ENCODE assay signal across 19 mouse cellular contexts in the genomic region with DNA sequence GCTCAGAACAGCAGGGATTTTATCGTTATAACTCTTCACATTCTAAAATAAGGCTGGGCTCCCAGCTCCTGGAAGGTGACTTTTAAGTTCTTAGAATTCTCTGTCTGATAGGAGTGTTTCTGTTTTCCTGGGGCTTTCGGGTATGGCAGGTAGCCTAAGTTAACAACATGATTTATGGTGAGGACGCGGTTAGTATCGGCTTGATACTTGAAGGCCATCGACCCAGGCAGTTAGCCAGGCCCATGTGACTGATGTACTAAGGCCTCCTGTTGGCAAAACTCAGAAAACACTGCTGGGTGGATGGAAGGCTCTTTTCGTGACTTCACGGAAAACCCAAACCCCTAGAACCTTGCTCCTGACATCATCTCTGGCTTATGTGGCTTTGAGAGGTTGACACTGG. TPM values are rescaled to one million over a fixed set of nuclear protein-coding genes. Genes with fewer than 3 reads are reported as not detected.
A peak's percentile ranks its signal among the peaks of the same experiment; 100 is the strongest.
DNase-seq lines count a peak whose midpoint lies in the region; ATAC-seq and TF ChIP-seq lines count a peak whose summit lies in the region.
"Had no signal": no experiment of that assay in that cellular context is flagged by ENCODE, and none has a peak within 500 bp of the region (broad histone marks: within the 10 kb centered on the region; RNA-seq: fewer than 3 reads in every experiment).

No protein-coding gene starts in this region.

- H3K79me2 ChIP-seq in liver, adult 2 months (ENCODE audit: control insufficient read depth, insufficient read depth, low read length), result no peaks in the 10 kb centered on the region

- WGBS in liver, adult 2 months, result 26% methylated on average over 8 of the region's 8 CpGs
- 87% methylated on average over 8 of the region's 8 CpGs for WGBS in liver, embryonic 11.5 days

- no peaks in the 10 kb centered on the region for H3K36me3 ChIP-seq in liver, adult 2 months (ENCODE audit: control insufficient read depth, insufficient read depth, low read length)
- no peaks in the 10 kb centered on the region for H3K36me3 ChIP-seq in liver, embryonic 11.5 days (ENCODE audit: control insufficient read depth, insufficient read depth, low read length)
- H3K36me3 ChIP-seq: hindbrain, embryonic 15.5 days; limb, embryonic 13.5 days; liver, embryonic 15.5 days had no signal

- H3K9ac ChIP-seq in liver, adult 2 months (ENCODE audit: low read depth, low read length), result no peak overlapping the region; the same call in 1 of the 2 replicates
- no peak overlapping the region for H3K9ac ChIP-seq in liver, embryonic 11.5 days (ENCODE audit: low read depth, low read length)
- H3K9ac ChIP-seq: hindbrain, embryonic 15.5 days; limb, embryonic 13.5 days; liver, embryonic 15.5 days had no signal

- no peak overlapping the region for H3K4me3 ChIP-seq in gastrocnemius, adult 2 months
- no peak overlapping the region for H3K4me3 ChIP-seq in liver, adult 2 months (ENCODE audit: insufficient read depth, low read depth, low read length)
- no peak overlapping the region for H3K4me3 ChIP-seq in liver, embryonic 11.5 days (ENCODE audit: low read depth, low read length)
- H3K4me3 ChIP-seq: hindbrain, embryonic 15.5 days; limb, embryonic 13.5 days; liver, embryonic 15.5 days had no signal

- H3K27me3 ChIP-seq in liver, adult 2 months (ENCODE audit: control insufficient read depth, insufficient read depth, low read length), result no peaks in the 10 kb centered on the region
- no peaks in the 10 kb centered on the region for H3K27me3 ChIP-seq in liver, embryonic 11.5 days (replicated peaks; ENCODE audit: control insufficient read depth, insufficient read depth, low read length)
- H3K27me3 ChIP-seq: hindbrain, embryonic 15.5 days; limb, embryonic 13.5 days; liver, embryonic 15.5 days had no signal

- H3K4me1 ChIP-seq in liver, adult 2 months (ENCODE audit: control insufficient read depth, insufficient read depth, low read length), result peaks cover 8% of the 10 kb centered on the region
- H3K4me1 ChIP-seq in liver, embryonic 11.5 days (replicated peaks; ENCODE audit: control insufficient read depth, insufficient read depth, low read length), result no peaks in the 10 kb centered on the region
- H3K4me1 ChIP-seq: hindbrain, embryonic 15.5 days; limb, embryonic 13.5 days; liver, embryonic 15.5 days had no signal

- no peaks in the 10 kb centered on the region for H3K9me3 ChIP-seq in liver, embryonic 11.5 days (ENCODE audit: control insufficient read depth, low read length)
- H3K9me3 ChIP-seq: hindbrain, embryonic 15.5 days; limb, embryonic 13.5 days; liver, embryonic 15.5 days had no signal

- no peak overlapping the region for H3K4me2 ChIP-seq in liver, embryonic 11.5 days
- H3K4me2 ChIP-seq: hindbrain, embryonic 15.5 days; limb, embryonic 13.5 days; liver, embryonic 15.5 days; midbrain, embryonic 11.5 days had no signal

- intact Hi-C loops in gastrocnemius, adult 2 months (cut with DNase I), result no loop called here

- no peak for ATAC-seq in liver, embryonic 11.5 days (replicated peaks; ENCODE audit: low FRiP score)
- ATAC-seq in erythroid progenitor cell, adult 5-6 weeks (replicated peaks; ENCODE audit: low FRiP score, poor library complexity, severe bottlenecking), result no peak
- ATAC-seq: forebrain, embryonic 16.5 days; intestine, embryonic 16.5 days had no signal

- TF ChIP-seq POLR2A in liver, adult 2 months (IDR thresholded peaks at IDR 0.05; ENCODE audit: extremely low read depth, insufficient read depth, low read length), result no peak

- peak overlapping the region; percentile 44 for H3K27ac ChIP-seq in gastrocnemius, adult 2 months
- H3K27ac ChIP-seq in liver, adult 2 months (replicated peaks; ENCODE audit: insufficient read depth, low read depth, low read length), result peak overlapping the region; percentile 64
- H3K27ac ChIP-seq in liver, embryonic 11.5 days (ENCODE audit: low read depth, low read length), result no peak overlapping the region
- H3K27ac ChIP-seq: hindbrain, embryonic 15.5 days; limb, embryonic 13.5 days; liver, embryonic 15.5 days had no signal

- no peak for TF ChIP-seq CTCF in gastrocnemius, adult 2 months (IDR thresholded peaks at IDR 0.05)
- TF ChIP-seq CTCF in liver, adult 2 months (IDR thresholded peaks at IDR 0.05; ENCODE audit: low read depth, low read length), result no peak

- no peak for DNase-seq in gastrocnemius, adult 2 months
- DNase-seq in gastrocnemius, postnatal 4 days (ENCODE audit: low spot score in 2 of 2), result no peak
- peak; percentile 89 for DNase-seq in liver, adult 2 months (ENCODE audit: extremely low read depth, low read depth, low spot score)
- DNase-seq in liver, embryonic 11.5 days (ENCODE audit: low spot score), result no peak
- DNase-seq in testis, postnatal 14 days (ENCODE audit: low spot score), result peak; percentile 32
- no peak for DNase-seq in testis, postnatal 10 days (ENCODE audit: low spot score)
- peak; percentile 22 for DNase-seq in induced T-regulatory cell, adult 2 months (ENCODE audit: low read depth)
- DNase-seq: cerebellum, adult 11-12 months; cerebellum, postnatal 14 days; embryo, embryonic 11 days; thymus, adult 2 months had no signal

RNA-seq across cellular contexts. Expression of gene Ccdc162, which starts 7.1 kb away (rescaled TPM):
- total RNA-seq in gastrocnemius, adult 2 months (2021), result 1 to 10 TPM in 1 of 2 experiments, under 1 TPM in 1; 0.89 to 1.3 TPM
- 1 to 10 TPM; 2.6 to 3.4 TPM for total RNA-seq in gastrocnemius, postnatal 4 days (2021)
- 7.9 and 10.3 TPM in 2 replicates for total RNA-seq in liver, adult 2 months (2014; rRNA removed)
- polyA plus RNA-seq in liver, adult 2 months (2012; rRNA removed), result 6.0 and 7.1 TPM in 2 replicates
- 0.26 and 0.43 TPM in 2 replicates for polyA plus RNA-seq in liver, embryonic 11.5 days (2014; fragmentation: Nextera tagmentation; extraction: Ambion mirVana)
- not detected in 2 replicates for total RNA-seq in erythroid progenitor cell, adult 5-6 weeks (2015; ENCODE audit: low replicate concordance)
- total RNA-seq in erythroid progenitor cell, adult 5-6 weeks (2017; ENCODE audit: low replicate concordance), result not detected in 2 replicates
- total RNA-seq: monocyte, adult 5-6 weeks had no signal
- polyA plus RNA-seq: liver, embryonic 15.5 days had no signal

Comparison
In these comparisons a context has a peak if more than half of its experiments do, and no peak if none do; other contexts are left out.
1. DNase-seq: peak in liver, adult 2 months (single experiment), testis, postnatal 14 days (single experiment) and induced T-regulatory cell, adult 2 months (single experiment); none in gastrocnemius, adult 2 months (single experiment), gastrocnemius, postnatal 4 days (0 of 2), liver, embryonic 11.5 days (single experiment) and testis, postnatal 10 days (single experiment).